In the genomic region with DNA sequence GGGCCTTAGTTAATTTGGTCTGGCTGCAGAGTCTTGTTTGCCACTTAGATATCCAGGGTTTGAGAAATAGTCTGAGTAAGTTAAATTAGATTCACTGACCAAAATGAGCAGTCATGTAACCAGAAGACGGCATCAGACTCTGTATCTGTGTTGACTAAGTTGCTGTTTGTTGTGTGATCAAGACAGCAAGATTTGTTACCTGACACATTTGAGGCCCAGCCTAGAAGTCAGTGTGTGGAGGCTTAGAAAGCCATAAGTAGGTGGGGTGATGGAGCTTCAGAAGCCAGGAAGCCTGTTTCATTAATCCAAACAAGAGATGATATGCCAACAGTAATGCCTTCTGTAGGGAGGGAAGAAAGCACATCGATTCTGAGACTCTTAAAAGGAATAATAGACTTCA, we compare ENCODE assay signal across 9 mouse cellular contexts. TPM values are rescaled to one million over a fixed set of nuclear protein-coding genes. Genes with fewer than 3 reads are reported as not detected.
DNase-seq lines count a peak whose midpoint lies in the region; ATAC-seq and TF ChIP-seq lines count a peak whose summit lies in the region.
"Had no signal": no experiment of that assay in that cellular context is flagged by ENCODE, and none has a peak within 500 bp of the region (broad histone marks: within the 10 kb centered on the region; RNA-seq: fewer than 3 reads in every experiment).

No protein-coding gene starts in this region.

- H3K36me3 ChIP-seq in kidney, embryonic 15.5 days, result no peaks in the 10 kb centered on the region
- H3K36me3 ChIP-seq in liver, embryonic 11.5 days (ENCODE audit: control insufficient read depth, insufficient read depth, low read length), result no peaks in the 10 kb centered on the region
- H3K36me3 ChIP-seq: G1E had no signal

- H3K4me1 ChIP-seq in kidney, embryonic 15.5 days, result peaks cover 26% of the 10 kb centered on the region
- H3K4me1 ChIP-seq in bone marrow macrophage, adult 2 months (ENCODE audit: control insufficient read depth, insufficient read depth, low read length), result peaks cover 45% of the 10 kb centered on the region
- H3K4me1 ChIP-seq in brown adipose tissue, adult 24 weeks (ENCODE audit: control insufficient read depth, insufficient read depth, insufficient read length, low read length), result peaks cover 20% of the 10 kb centered on the region; the same call in 1 of the 2 replicates
- H3K4me1 ChIP-seq in liver, embryonic 11.5 days (replicated peaks; ENCODE audit: control insufficient read depth, insufficient read depth, low read length), result peaks cover 21% of the 10 kb centered on the region

- 61% methylated on average over 2 of the region's 2 CpGs for WGBS in kidney, embryonic 15.5 days
- 79% methylated on average over 2 of the region's 2 CpGs for WGBS in liver, embryonic 11.5 days

- no peak for ATAC-seq in kidney, embryonic 15.5 days (replicated peaks; ENCODE audit: low FRiP score)
- ATAC-seq in liver, embryonic 11.5 days (replicated peaks; ENCODE audit: low FRiP score), result no peak

- DNase-seq in kidney, adult 18-20 months, result no peak
- no peak for DNase-seq in liver, embryonic 11.5 days (ENCODE audit: low spot score)
- DNase-seq in cerebellum, adult 9-10 months, result no peak
- no peak for DNase-seq in layer of hippocampus, adult 9-11 months
- DNase-seq: cerebellum, adult 11-12 months had no signal

- H3K4me2 ChIP-seq in kidney, embryonic 15.5 days, result no peak overlapping the region
- H3K4me2 ChIP-seq in liver, embryonic 11.5 days, result no peak overlapping the region

- H3K4me3 ChIP-seq in kidney, embryonic 15.5 days (replicated peaks), result no peak overlapping the region
- no peak overlapping the region for H3K4me3 ChIP-seq in bone marrow macrophage, adult 2 months (ENCODE audit: insufficient read depth, low read length)
- no peak overlapping the region for H3K4me3 ChIP-seq in brown adipose tissue, adult 24 weeks (ENCODE audit: insufficient read depth, low read depth, low read length)
- no peak overlapping the region for H3K4me3 ChIP-seq in liver, embryonic 11.5 days (ENCODE audit: low read depth, low read length)

- no peak for TF ChIP-seq POLR2A in bone marrow macrophage, adult 2 months (IDR thresholded peaks at IDR 0.05; ENCODE audit: borderline replicate concordance, low read depth, low read length)

- H3K9ac ChIP-seq in kidney, embryonic 15.5 days, result no peak overlapping the region
- no peak overlapping the region for H3K9ac ChIP-seq in liver, embryonic 11.5 days (ENCODE audit: low read depth, low read length)

- no peak for TF ChIP-seq CTCF in bone marrow macrophage, adult 2 months (IDR thresholded peaks at IDR 0.05; ENCODE audit: low read depth, low read length)

- H3K27ac ChIP-seq in kidney, embryonic 15.5 days, result peak overlapping the region; percentile 91
- peak overlapping the region; percentile 51 for H3K27ac ChIP-seq in bone marrow macrophage, adult 2 months (ENCODE audit: insufficient read depth, low read depth, low read length)
- H3K27ac ChIP-seq in brown adipose tissue, adult 24 weeks (replicated peaks; ENCODE audit: low read depth, low read length), result peak overlapping the region; percentile 89
- peak overlapping the region; percentile 34; the same call in 1 of the 2 replicates for H3K27ac ChIP-seq in liver, embryonic 11.5 days (ENCODE audit: low read depth, low read length)

- H3K9me3 ChIP-seq in kidney, embryonic 15.5 days (replicated peaks), result no peaks in the 10 kb centered on the region
- no peaks in the 10 kb centered on the region for H3K9me3 ChIP-seq in liver, embryonic 11.5 days (ENCODE audit: control insufficient read depth, low read length)
- H3K9me3 ChIP-seq: G1E had no signal

- H3K27me3 ChIP-seq in kidney, embryonic 15.5 days, result no peaks in the 10 kb centered on the region
- H3K27me3 ChIP-seq in liver, embryonic 11.5 days (replicated peaks; ENCODE audit: control insufficient read depth, insufficient read depth, low read length), result no peaks in the 10 kb centered on the region

RNA-seq across cellular contexts. Expression of gene Lims1, which starts 18.9 kb away (rescaled TPM):
- polyA plus RNA-seq in kidney, embryonic 15.5 days (2015; fragmentation: Nextera tagmentation; extraction: Ambion mirVana), result 149 and 157 TPM in 2 replicates
- polyA plus RNA-seq in bone marrow macrophage, adult 2 months (2012; ENCODE audit: insufficient read depth, insufficient read length, missing spikeins), result 81.4 and 82.5 TPM in 2 replicates
- polyA plus RNA-seq in brown adipose tissue, adult 24 weeks (2012; ENCODE audit: insufficient read depth, insufficient read length, missing spikeins), result 18.9 and 27.1 TPM in 2 replicates
- 110 and 131 TPM in 2 replicates for polyA plus RNA-seq in liver, embryonic 11.5 days (2014; fragmentation: Nextera tagmentation; extraction: Ambion mirVana)

Comparison
In these comparisons a context has a peak if more than half of its experiments do, and no peak if none do; other contexts are left out.
1. H3K27ac ChIP-seq: peak in every context shown above with its lines; median percentile 91 in kidney, embryonic 15.5 days; 89 in brown adipose tissue, adult 24 weeks; 51 in bone marrow macrophage, adult 2 months; 34 in liver, embryonic 11.5 days.